Mouse (Mus musculus): ENCODE results near the gene Tsc22d1. TPM values are rescaled to one million over a fixed set of nuclear protein-coding genes. Genes with fewer than 3 reads are reported as not detected.

Gene Tsc22d1
- total and polyA plus RNA-seq, 3 experiments: 178 to 454 (median 353) TPM

GRCm38 (mm10) chr14:76533170-76533815 lies 118.5 kb downstream of the Tsc22d1 start:
- WGBS: 40% methylated on average over 10 of the region's 10 CpGs
- Histone ChIP-seq H3K36me3 (ENCODE audit: control insufficient read depth, insufficient read depth, low read length) (no peaks in the 10 kb centered on the region), H3K9ac (ENCODE audit: low read depth, low read length) (no peak overlapping the region), H3K27ac (no peak overlapping the region), H3K4me3 (no peak overlapping the region), H3K4me1 (ENCODE audit: control insufficient read depth, insufficient read depth, low read length) (no peaks in the 10 kb centered on the region), H3K27me3 (ENCODE audit: control insufficient read depth, insufficient read depth, low read length) (no peaks in the 10 kb centered on the region), H3K79me2 (replicated peaks; ENCODE audit: control insufficient read depth, insufficient read depth, low read length) (no peaks in the 10 kb centered on the region)
- TF ChIP-seq POLR2A (IDR thresholded peaks at IDR 0.05; ENCODE audit: insufficient read depth, low read depth, low read length) (no peak), EP300 (IDR thresholded peaks at IDR 0.05; ENCODE audit: insufficient read depth, low read depth, low read length) (no peak), CTCF (IDR thresholded peaks at IDR 0.05) (no peak)
- DNase-seq: no peak
- intact Hi-C loops (cut with DNase I): no loop called here

DNA sequence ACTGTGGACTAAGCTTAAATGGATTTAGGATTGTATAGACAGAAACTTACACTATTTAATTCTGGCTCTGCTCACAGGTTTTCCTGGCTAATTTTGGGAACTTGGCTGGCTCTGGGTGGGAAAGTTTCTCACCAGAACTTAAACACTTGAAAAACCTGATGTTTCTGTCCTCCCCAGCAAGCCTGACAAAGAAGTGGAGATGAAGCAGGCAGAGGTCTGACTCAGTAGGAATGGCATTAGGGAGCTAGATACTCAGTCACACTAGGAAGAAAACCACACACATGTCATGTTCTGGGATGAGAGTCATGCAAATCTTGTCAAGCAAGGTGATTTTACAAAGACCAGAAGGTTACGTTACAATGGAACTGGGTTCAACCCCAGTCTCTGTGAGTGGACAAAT lies 120.3 kb downstream of the Tsc22d1 start:
- Histone ChIP-seq H3K36me3 (ENCODE audit: control insufficient read depth, insufficient read depth, low read length) (no peaks in the 10 kb centered on the region), H3K4me3 (no peak overlapping the region), H3K4me1 (ENCODE audit: control insufficient read depth, insufficient read depth, low read length) (no peaks in the 10 kb centered on the region), H3K27me3 (ENCODE audit: control insufficient read depth, insufficient read depth, low read length) (no peaks in the 10 kb centered on the region), H3K27ac (no peak overlapping the region), H3K79me2 (replicated peaks; ENCODE audit: control insufficient read depth, insufficient read depth, low read length) (no peaks in the 10 kb centered on the region), H3K9ac (ENCODE audit: low read depth, low read length) (no peak overlapping the region)
- TF ChIP-seq CTCF (IDR thresholded peaks at IDR 0.05) (no peak), POLR2A (IDR thresholded peaks at IDR 0.05; ENCODE audit: insufficient read depth, low read depth, low read length) (no peak), EP300 (IDR thresholded peaks at IDR 0.05; ENCODE audit: insufficient read depth, low read depth, low read length) (no peak)
- intact Hi-C loops (cut with DNase I): no loop called here
- 97% methylated on average over 1 of the region's 1 CpGs for WGBS
- no peak for DNase-seq

DNA sequence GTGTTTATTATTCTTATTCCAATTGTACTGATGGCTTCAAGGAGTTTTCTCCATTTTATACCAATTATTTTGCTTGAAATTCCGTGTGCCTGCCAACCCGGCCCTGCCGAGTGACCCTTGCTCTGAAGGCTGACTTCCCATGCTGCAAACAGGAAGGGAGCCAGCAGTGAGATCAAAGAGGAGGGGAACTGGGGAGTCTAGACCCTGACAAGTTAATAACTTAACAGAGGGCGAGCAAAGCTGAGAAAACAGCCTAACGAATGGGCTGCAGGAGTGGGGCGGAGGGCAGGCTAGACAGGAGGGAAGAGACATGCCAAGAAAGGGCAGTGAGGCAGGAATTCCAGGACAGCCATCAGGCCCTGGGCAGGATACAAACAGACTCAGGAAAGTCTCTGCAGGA lies 122.2 kb downstream of the Tsc22d1 start:
- no peak overlapping the region for H3K9ac ChIP-seq (ENCODE audit: low read depth, low read length)
- no peaks in the 10 kb centered on the region for H3K79me2 ChIP-seq (replicated peaks; ENCODE audit: control insufficient read depth, insufficient read depth, low read length)
- H3K4me3 ChIP-seq: no peak overlapping the region
- 51% methylated on average over 6 of the region's 6 CpGs for WGBS
- no peaks in the 10 kb centered on the region for H3K4me1 ChIP-seq (ENCODE audit: control insufficient read depth, insufficient read depth, low read length)
- H3K36me3 ChIP-seq (ENCODE audit: control insufficient read depth, insufficient read depth, low read length): no peaks in the 10 kb centered on the region
- no peak for TF ChIP-seq EP300 (IDR thresholded peaks at IDR 0.05; ENCODE audit: insufficient read depth, low read depth, low read length)
- no peak for TF ChIP-seq POLR2A (IDR thresholded peaks at IDR 0.05; ENCODE audit: insufficient read depth, low read depth, low read length)
- TF ChIP-seq CTCF (IDR thresholded peaks at IDR 0.05): no peak
- no peak overlapping the region for H3K27ac ChIP-seq
- DNase-seq: no peak
- H3K27me3 ChIP-seq (ENCODE audit: control insufficient read depth, insufficient read depth, low read length): no peaks in the 10 kb centered on the region
- intact Hi-C loops (cut with DNase I): no loop called here

GRCm38 (mm10) chr14:76540005-76540670 lies 125.4 kb downstream of the Tsc22d1 start:
- no peak overlapping the region for H3K27ac ChIP-seq
- no peaks in the 10 kb centered on the region for H3K4me1 ChIP-seq (ENCODE audit: control insufficient read depth, insufficient read depth, low read length)
- H3K79me2 ChIP-seq (replicated peaks; ENCODE audit: control insufficient read depth, insufficient read depth, low read length): no peaks in the 10 kb centered on the region
- H3K36me3 ChIP-seq (ENCODE audit: control insufficient read depth, insufficient read depth, low read length): no peaks in the 10 kb centered on the region
- DNase-seq: no peak
- H3K27me3 ChIP-seq (ENCODE audit: control insufficient read depth, insufficient read depth, low read length): no peaks in the 10 kb centered on the region
- H3K4me3 ChIP-seq: no peak overlapping the region
- 97% methylated on average over 5 of the region's 5 CpGs for WGBS
- intact Hi-C loops (cut with DNase I): no loop called here
- no peak for TF ChIP-seq CTCF (IDR thresholded peaks at IDR 0.05)
- TF ChIP-seq EP300 (IDR thresholded peaks at IDR 0.05; ENCODE audit: insufficient read depth, low read depth, low read length): no peak
- no peak for TF ChIP-seq POLR2A (IDR thresholded peaks at IDR 0.05; ENCODE audit: insufficient read depth, low read depth, low read length)
- H3K9ac ChIP-seq (ENCODE audit: low read depth, low read length): no peak overlapping the region

DNA sequence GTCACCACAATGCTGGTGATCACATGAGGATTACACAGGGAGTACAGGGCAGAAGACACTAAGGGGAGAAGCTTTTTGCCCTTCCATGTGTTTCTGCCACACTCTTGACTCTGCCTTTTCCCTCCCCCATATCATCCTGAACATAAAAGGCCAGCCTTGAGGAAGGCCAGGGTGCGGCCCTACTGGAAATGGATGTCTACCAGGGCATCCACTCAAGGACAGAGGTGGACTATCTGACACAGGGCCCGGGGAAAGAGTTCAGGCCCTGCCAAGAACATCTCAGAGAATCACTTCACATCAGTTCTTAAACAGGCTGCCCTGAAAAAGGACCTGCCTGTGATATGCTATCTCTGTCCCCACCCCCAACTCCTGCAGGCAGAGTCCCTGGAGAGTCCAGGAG lies 126.6 kb downstream of the Tsc22d1 start:
- H3K4me1 ChIP-seq (ENCODE audit: control insufficient read depth, insufficient read depth, low read length): no peaks in the 10 kb centered on the region
- TF ChIP-seq EP300 (IDR thresholded peaks at IDR 0.05; ENCODE audit: insufficient read depth, low read depth, low read length): no peak
- TF ChIP-seq POLR2A (IDR thresholded peaks at IDR 0.05; ENCODE audit: insufficient read depth, low read depth, low read length): no peak
- TF ChIP-seq CTCF (IDR thresholded peaks at IDR 0.05): no peak
- intact Hi-C loops (cut with DNase I): no loop called here
- no peak overlapping the region for H3K27ac ChIP-seq
- H3K27me3 ChIP-seq (ENCODE audit: control insufficient read depth, insufficient read depth, low read length): no peaks in the 10 kb centered on the region
- H3K9ac ChIP-seq (ENCODE audit: low read depth, low read length): no peak overlapping the region
- 42% methylated on average over 2 of the region's 2 CpGs for WGBS
- no peaks in the 10 kb centered on the region for H3K79me2 ChIP-seq (replicated peaks; ENCODE audit: control insufficient read depth, insufficient read depth, low read length)
- DNase-seq: no peak
- no peak overlapping the region for H3K4me3 ChIP-seq
- H3K36me3 ChIP-seq (ENCODE audit: control insufficient read depth, insufficient read depth, low read length): no peaks in the 10 kb centered on the region

DNA sequence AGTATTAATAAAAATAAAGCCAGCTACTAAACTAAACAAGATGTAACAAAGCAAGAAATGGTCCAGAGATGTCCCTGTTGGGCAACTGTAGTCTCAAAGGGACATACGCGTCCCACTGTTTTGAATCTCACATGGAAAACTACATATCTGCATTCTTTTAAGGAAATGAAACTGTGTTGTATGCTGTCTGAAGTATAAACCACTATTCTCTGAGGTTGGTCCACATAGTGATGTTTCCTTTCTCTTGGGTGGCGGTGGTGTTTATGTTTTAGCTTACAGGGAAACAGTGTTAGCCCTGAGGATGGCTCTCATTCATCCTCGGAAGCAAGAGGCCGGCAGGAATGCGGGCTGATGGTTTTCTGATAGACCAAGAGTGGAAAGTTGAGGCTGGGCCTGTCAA lies 129.4 kb downstream of the Tsc22d1 start:
- TF ChIP-seq CTCF (IDR thresholded peaks at IDR 0.05) (no peak), POLR2A (IDR thresholded peaks at IDR 0.05; ENCODE audit: insufficient read depth, low read depth, low read length) (no peak), EP300 (IDR thresholded peaks at IDR 0.05; ENCODE audit: insufficient read depth, low read depth, low read length) (no peak)
- 79% methylated on average over 6 of the region's 6 CpGs for WGBS
- H3K4me1 ChIP-seq (ENCODE audit: control insufficient read depth, insufficient read depth, low read length): no peaks in the 10 kb centered on the region
- no peak overlapping the region for H3K4me3 ChIP-seq
- H3K36me3 ChIP-seq (ENCODE audit: control insufficient read depth, insufficient read depth, low read length): no peaks in the 10 kb centered on the region
- H3K9ac ChIP-seq (ENCODE audit: low read depth, low read length): no peak overlapping the region
- no peaks in the 10 kb centered on the region for H3K79me2 ChIP-seq (replicated peaks; ENCODE audit: control insufficient read depth, insufficient read depth, low read length)
- DNase-seq: no peak
- H3K27me3 ChIP-seq (ENCODE audit: control insufficient read depth, insufficient read depth, low read length): no peaks in the 10 kb centered on the region
- H3K27ac ChIP-seq: no peak overlapping the region
- intact Hi-C loops (cut with DNase I): no loop called here
